Mouse (Mus musculus) heart, postnatal 0 days (tissue): ENCODE data around the gene Crtc2. TPM values are rescaled to one million over a fixed set of nuclear protein-coding genes. Genes with fewer than 3 reads are reported as not detected.

Experiments used
- ATAC-seq: fragments of 200-750 bp; cut with Nextera tagmentation; 2 replicates; pipeline ENCODE4 v1.8.0; 2017; ENCODE audit warnings: low read depth, moderate number of reproducible peaks, moderate library complexity; ENCODE audit not compliant: insufficient read depth
- DNase-seq: peaks from one replicate; pipeline ENCODE4 v3.0.0-alpha.2; 2016; ENCODE audit warnings: low spot score
- H3K27ac ChIP-seq: fragments of 300-500 bp; sonication (generic); 2 replicates; pipeline ENCODE4 v1.5.1; 2014; ENCODE audit warnings: low read depth, mild to moderate bottlenecking
- H3K27me3 ChIP-seq: fragments of 300-500 bp; sonication (generic); 2 replicates; pipeline ENCODE4 v1.6.1; 2014; ENCODE audit warnings: low read length, mixed read lengths; ENCODE audit not compliant: control insufficient read depth, insufficient read depth
- H3K36me3 ChIP-seq: fragments of 300-500 bp; sonication (generic); replicated peaks from 2 replicates; pipeline ENCODE4 v1.6.1; 2014; ENCODE audit warnings: low read length, mixed read lengths; ENCODE audit not compliant: control insufficient read depth, insufficient read depth
- H3K4me1 ChIP-seq: fragments of 300-500 bp; sonication (generic); 2 replicates; pipeline ENCODE4 v1.6.1; 2014; ENCODE audit warnings: antibody characterized with exemption; ENCODE audit not compliant: control insufficient read depth, insufficient read depth
- H3K4me2 ChIP-seq: fragments of 300-500 bp; sonication (generic); 2 replicates; pipeline ENCODE4 v1.6.1; 2014; ENCODE audit warnings: low read depth, mild to moderate bottlenecking, low read length, moderate library complexity
- H3K4me3 ChIP-seq: fragments of 300-500 bp; sonication (generic); 2 replicates; pipeline ENCODE4 v1.5.1; 2014; ENCODE audit warnings: low read depth, low read length
- H3K9ac ChIP-seq: fragments of 300-500 bp; sonication (generic); replicated peaks from 2 replicates; pipeline ENCODE4 v1.6.1; 2014; ENCODE audit warnings: low read depth, low read length, mixed read lengths
- H3K9me3 ChIP-seq: fragments of 300-500 bp; sonication (generic); replicated peaks from 2 replicates; pipeline ENCODE4 v1.6.1; 2016; ENCODE audit warnings: low read length; ENCODE audit not compliant: control insufficient read depth
- CTCF ChIP-seq: IDR thresholded peaks from 2 replicates; pipeline ENCODE4 v1.5.1; 2016; ENCODE audit warnings: antibody characterized with exemption, control low read depth, low read depth
- EP300 ChIP-seq: IDR thresholded peaks from 2 replicates; pipeline ENCODE4 v1.6.1; 2016; ENCODE audit warnings: antibody characterized with exemption, low read depth
- WGBS: fragments of 180-500 bp; shearing (Covaris S2); extraction: QIAGEN DNeasy Blood & Tissue Kit; methylation state at CpG from one replicate; pipeline ENCODE4 v1.1.7; 2014; 5-methylcytosine and 5-hydroxymethylcytosine counted together
- polyA plus RNA-seq: library from polyadenylated mRNA; unstranded; fragments of >200 nt; fragmentation: Nextera tagmentation; extraction: Ambion mirVana; gene quantifications from 2 replicates; pipeline ENCODE4 v1.2.1, GENCODE M21; 2015
- total RNA-seq: library from RNA; depleted of rRNA; stranded (reverse); fragments of >200 nt; gene quantifications from 2 replicates; pipeline ENCODE4 v1.2.3, GENCODE M21; 2014; ENCODE audit warnings: low replicate concordance

Crtc2 gene
- total and polyA plus RNA-seq, 2 experiments from 2014 or later, result 7.2 to 17.8 TPM

DNA sequence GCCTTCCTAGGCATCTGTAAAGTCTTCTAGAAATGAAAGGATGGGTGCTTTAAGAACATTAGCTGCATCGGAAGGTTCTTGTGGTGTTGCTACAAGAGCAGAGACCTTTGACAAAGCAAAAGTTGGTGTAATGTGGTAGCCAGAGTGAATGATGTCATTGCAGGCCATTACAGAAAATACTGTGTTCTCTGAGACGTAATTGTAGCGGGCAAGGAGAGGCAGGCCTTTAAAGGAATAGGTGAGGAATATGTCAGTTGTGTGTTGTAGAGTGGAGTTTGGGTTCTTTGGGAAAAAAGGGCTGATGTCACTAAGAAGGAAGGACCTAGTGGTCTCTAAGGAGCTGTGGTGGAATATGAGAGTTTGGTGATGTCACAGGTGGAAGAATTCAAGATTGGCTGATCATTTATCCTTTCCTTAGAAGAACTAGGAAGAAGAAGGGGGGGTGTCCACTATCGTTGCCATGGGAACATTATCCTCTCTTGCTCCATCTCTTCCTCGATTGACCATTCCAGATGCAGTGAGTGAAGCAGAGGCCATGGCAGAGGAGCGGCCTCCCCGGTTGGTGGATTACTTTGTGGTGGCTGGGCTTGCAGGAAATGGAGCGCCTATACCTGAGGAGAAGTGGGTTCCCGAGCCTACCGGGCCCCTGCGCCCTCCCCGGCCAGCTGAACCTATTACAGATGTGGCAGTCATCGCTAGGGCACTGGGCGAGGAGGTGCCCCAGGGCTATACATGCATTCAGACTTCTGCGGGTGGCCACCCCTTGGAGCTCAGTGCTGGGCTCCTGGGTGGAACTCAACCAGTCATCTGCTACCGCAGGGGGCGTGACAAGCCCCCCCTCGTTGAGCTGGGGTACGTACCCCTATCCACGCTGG is 13.2 kb downstream of the Crtc2 start:
- Histone ChIP-seq H3K9me3 (no peaks in the 10 kb centered on the region), H3K36me3 (peaks cover 47% of the 10 kb centered on the region), H3K4me2 (peak overlapping the region; percentile 77), H3K4me1 (peaks cover 10% of the 10 kb centered on the region), H3K27me3 (no peaks in the 10 kb centered on the region), H3K4me3 (peak overlapping the region; percentile 88), H3K9ac (peak overlapping the region; percentile 89; the same call in 1 of the 2 replicates), H3K27ac (peak overlapping the region; percentile 95)
- no peak for ATAC-seq
- TF ChIP-seq CTCF, result no peak
- no peak for TF ChIP-seq EP300
- DNase-seq, result no peak
- WGBS, result 89% methylated on average over 20 of the region's 20 CpGs

DNA sequence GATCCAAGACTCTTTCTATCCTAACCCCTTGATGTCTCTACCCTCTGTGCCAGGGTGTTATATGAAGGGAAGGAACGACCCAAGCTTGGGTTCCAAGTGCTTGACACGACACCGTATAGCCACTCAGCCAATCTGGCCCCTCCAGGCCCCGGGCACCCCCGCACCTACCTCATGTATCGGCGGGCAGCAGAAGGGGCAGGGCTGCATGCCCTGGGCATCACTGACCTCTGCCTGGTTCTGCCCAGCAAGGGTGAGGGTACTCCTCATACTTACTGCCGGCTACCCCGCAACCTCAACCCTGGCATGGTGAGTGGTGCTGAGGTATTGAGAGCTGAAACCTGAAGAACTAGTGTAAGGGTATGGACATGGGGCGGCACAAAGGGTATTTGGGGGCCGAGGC is 14.2 kb downstream of the Crtc2 start:
- Histone ChIP-seq H3K4me3 (no peak overlapping the region), H3K9ac (no peak overlapping the region), H3K27me3 (no peaks in the 10 kb centered on the region), H3K27ac (no peak overlapping the region), H3K4me2 (no peak overlapping the region), H3K4me1 (peaks cover 10% of the 10 kb centered on the region), H3K36me3 (peaks cover 47% of the 10 kb centered on the region), H3K9me3 (no peaks in the 10 kb centered on the region)
- TF ChIP-seq CTCF (no peak), EP300 (no peak)
- 95% methylated on average over 11 of the region's 11 CpGs for WGBS
- DNase-seq (no peak), ATAC-seq (no peak)

DNA sequence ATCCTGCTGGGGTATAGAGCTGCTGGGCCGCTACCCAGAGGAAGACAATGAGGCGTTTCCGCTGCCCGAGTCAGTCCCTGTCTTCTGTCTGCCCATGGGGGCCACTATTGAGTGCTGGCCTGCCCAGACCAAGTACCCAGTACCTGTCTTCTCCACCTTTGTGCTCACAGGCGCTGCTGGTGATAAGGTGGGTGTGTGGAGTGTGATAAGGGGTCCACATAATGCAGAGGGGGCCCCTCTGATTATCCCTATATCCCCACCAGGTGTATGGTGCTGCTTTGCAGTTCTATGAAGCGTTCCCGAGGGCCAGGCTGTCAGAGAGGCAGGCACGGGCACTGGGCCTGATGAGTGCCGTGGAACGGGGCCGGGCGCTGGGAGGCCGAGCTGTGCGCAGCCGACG is 15.0 kb downstream of the Crtc2 start:
- H3K27me3 ChIP-seq, result no peaks in the 10 kb centered on the region
- peaks cover 10% of the 10 kb centered on the region for H3K4me1 ChIP-seq
- TF ChIP-seq CTCF (no peak), EP300 (no peak)
- no peak overlapping the region for H3K27ac ChIP-seq
- H3K4me3 ChIP-seq, result no peak overlapping the region
- WGBS, result 92% methylated on average over 16 of the region's 16 CpGs
- no peak overlapping the region for H3K4me2 ChIP-seq
- H3K9ac ChIP-seq, result no peak overlapping the region
- peaks cover 49% of the 10 kb centered on the region for H3K36me3 ChIP-seq
- no peaks in the 10 kb centered on the region for H3K9me3 ChIP-seq
- no peak for DNase-seq
- ATAC-seq, result no peak

DNA sequence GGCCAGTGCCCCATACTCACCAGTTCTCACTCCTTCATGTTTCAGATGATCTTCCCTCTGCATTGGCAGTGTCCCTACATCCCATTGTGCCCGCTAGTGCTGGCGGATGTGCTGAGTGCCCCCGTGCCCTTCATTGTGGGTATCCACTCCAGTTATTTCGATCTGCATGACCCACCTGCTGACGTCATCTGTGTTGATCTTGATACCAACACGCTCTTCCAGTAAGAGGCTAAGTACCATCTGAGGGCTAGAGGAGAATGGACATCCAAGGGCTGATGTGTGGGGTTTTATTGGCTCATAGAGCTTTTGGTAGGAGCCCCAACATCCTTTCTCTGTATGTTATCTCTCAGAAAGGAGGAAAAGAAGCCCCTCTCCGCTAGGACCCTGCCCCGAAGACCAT is 16.8 kb downstream of the Crtc2 start:
- no peak overlapping the region for H3K4me3 ChIP-seq
- H3K27ac ChIP-seq, result no peak overlapping the region
- H3K9me3 ChIP-seq, result no peaks in the 10 kb centered on the region
- no peak overlapping the region for H3K9ac ChIP-seq
- H3K27me3 ChIP-seq, result no peaks in the 10 kb centered on the region
- DNase-seq (no peak), ATAC-seq (no peak)
- peaks cover 63% of the 10 kb centered on the region for H3K36me3 ChIP-seq
- TF ChIP-seq EP300, result no peak
- no peak for TF ChIP-seq CTCF
- H3K4me2 ChIP-seq, result no peak overlapping the region
- H3K4me1 ChIP-seq, result peaks cover 10% of the 10 kb centered on the region
- 88% methylated on average over 8 of the region's 8 CpGs for WGBS

DNA sequence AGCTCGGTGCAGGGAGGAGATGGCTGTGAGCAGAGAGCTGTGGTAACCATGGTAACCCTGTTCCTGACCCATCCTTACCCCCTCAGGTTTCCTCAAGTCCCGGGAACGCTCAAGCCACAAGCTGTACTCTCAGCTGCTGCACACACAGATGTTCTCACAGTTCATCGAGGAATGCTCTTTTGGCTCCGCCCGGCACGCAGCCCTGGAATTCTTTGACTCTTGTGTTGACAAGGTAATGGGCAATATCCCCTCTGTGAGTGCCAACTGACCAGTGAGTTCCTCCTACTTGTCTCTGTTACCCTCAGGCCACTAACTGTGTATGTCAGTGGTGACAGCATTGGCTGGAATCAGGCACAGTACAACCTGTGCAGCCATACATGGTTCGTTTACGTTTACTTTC is 18.2 kb downstream of the Crtc2 start:
- no peak overlapping the region for H3K4me3 ChIP-seq
- H3K4me1 ChIP-seq, result 0 out of 2 replicates have a peak, but pooled peaks cover under 1% of the 10 kb centered on the region
- no peak for TF ChIP-seq EP300
- no peaks in the 10 kb centered on the region for H3K9me3 ChIP-seq
- peaks cover 77% of the 10 kb centered on the region for H3K36me3 ChIP-seq
- H3K27me3 ChIP-seq, result no peaks in the 10 kb centered on the region
- no peak overlapping the region for H3K27ac ChIP-seq
- ATAC-seq (no peak), DNase-seq (no peak)
- 63% methylated on average over 9 of the region's 9 CpGs for WGBS
- no peak overlapping the region for H3K4me2 ChIP-seq
- no peak overlapping the region for H3K9ac ChIP-seq

DNA sequence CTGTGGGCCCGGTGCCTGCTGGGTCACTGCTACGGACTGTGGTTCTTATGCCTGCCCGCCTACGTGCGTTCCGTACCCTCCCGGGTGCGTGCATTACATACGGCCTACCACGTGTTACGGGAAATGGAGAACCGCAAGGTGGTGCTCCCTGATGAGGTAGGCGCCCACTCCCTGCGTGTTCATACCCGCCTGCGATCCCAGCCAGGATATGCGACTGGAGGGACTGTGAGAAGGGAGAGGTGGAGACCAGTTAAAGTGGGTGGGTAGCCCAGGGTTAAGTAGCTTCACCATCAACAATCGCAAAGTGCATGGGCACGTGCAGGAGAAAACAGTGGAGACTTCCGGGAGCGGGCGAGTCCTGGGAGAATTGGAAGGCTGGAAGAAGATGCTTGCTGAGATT is 19.9 kb downstream of the Crtc2 start:
- peaks cover 90% of the 10 kb centered on the region for H3K36me3 ChIP-seq
- DNase-seq, result no peak
- no peaks in the 10 kb centered on the region for H3K4me1 ChIP-seq

More for the DNA sequence above, 19.9 kb downstream of the Crtc2 start:
- no peak for ATAC-seq
- Histone ChIP-seq H3K9me3 (no peaks in the 10 kb centered on the region), H3K9ac (no peak overlapping the region), H3K27ac (no peak overlapping the region), H3K4me3 (no peak overlapping the region), H3K27me3 (no peaks in the 10 kb centered on the region), H3K4me2 (no peak overlapping the region)
- TF ChIP-seq EP300 (no peak), CTCF (no peak)
- 92% methylated on average over 22 of the region's 22 CpGs for WGBS
